Mouse (Mus musculus): ENCODE results near the gene Dgki. TPM values are rescaled to one million over a fixed set of nuclear protein-coding genes. Genes with fewer than 3 reads are reported as not detected.

Gene Dgki
- polyA plus RNA-seq, 2 experiments from 2014 or later = 0.21 TPM; not detected in 1

DNA sequence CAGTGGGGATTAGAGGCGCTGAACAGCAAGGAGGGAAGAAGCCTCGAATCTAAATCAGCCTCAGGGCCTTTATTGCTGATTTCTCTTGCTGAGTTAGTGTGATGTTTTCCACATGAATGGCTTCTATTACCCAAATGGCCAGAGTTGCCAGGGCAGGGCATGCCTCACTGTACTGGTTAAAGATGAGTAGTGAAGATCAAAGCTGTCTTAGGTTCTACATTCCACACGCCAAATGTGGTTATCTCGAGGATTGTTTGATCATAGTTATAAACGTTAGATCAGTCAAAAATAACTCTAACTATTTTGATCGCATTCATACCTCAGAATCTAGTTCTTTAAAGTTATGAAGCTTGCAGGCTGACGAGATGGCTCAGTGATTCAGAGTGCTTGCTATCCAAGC is 59.8 kb downstream of the Dgki start:
- no peak for ATAC-seq

DNA sequence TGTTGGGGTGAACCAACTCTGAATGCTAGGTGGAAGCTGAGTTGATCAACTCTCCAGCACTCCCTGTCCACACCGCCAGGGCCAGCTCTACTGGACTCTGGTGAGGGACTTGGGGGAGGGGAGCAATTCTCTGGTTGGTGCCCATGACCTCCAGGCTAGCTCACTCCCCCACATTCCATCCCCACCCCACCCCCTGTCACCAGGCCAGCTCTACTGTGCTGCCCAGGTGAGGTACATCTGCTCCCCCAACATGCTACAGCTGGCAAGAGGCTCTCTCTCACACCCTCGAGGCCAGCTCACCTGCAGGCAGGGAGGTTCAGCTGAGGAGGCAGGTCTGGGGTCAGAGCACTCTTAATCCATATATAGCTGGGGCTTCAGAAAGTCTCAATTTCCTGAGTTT is 63.1 kb downstream of the Dgki start:
- no peak for ATAC-seq

DNA sequence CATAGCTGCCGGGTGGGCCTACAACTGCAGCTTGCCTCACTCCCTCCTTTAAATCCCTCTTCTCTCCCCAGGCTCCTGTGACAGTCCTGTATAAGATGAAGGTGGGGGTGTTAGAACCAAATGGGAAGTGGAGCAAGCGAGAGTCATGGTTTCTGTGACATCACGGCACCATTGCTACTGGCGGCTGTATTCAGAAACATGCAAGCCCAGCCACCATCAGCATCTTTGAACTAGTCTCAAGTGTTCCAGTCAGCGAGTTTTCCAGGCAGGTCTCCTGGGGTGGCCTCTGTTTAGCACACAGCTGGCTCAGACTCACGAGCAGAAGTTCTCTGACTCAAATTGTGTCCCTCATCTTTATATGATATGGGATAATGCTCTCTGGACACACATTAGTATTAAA is 68.8 kb downstream of the Dgki start:
- no peak for ATAC-seq

DNA sequence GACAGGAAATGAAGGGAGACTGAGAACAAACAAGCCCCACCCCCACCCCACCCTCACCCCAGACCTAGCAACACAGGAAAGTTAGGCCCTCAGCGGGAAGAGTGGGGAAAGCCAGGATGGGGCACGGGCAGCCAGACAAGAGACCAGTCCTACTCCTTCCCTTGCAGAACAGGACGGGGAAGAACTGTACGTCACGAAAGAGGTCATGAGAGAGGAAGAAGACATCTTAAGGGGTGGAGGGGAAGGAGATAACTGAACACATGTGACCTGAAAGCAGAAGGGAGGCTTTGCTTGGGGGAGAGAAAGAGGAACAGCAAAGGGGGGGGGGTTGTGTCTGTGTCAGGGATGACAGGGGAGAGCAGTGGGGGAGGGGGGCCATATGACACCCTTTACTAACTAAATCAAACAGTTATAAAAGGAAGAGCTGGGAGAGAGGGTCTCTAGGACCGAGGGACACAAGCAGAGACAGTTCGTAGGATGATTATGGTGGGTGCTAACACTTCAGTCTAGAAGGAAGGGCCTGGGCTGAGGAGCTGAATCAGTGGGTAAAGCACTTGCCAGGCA is 77.0 kb downstream of the Dgki start:
- no peak for ATAC-seq

DNA sequence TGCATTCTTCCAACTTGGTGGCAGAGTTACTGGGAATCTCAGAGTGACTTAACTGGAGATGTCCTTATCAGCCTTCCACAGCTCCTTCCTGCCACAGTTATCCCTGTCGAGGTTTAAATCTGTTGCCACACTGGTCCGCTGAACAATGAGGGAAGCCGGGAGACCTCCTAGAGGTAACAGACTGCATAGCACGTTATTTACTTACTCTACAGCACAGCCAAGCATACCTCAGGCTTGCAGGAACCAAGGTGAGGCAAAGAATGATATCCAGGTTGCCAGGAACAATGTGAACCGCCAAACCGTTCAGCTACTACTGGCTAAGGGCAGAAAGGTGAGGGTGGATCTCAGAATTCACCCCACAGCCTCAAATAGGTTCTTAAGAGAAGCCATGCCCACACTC is 78.0 kb downstream of the Dgki start:
- no peak for ATAC-seq

DNA sequence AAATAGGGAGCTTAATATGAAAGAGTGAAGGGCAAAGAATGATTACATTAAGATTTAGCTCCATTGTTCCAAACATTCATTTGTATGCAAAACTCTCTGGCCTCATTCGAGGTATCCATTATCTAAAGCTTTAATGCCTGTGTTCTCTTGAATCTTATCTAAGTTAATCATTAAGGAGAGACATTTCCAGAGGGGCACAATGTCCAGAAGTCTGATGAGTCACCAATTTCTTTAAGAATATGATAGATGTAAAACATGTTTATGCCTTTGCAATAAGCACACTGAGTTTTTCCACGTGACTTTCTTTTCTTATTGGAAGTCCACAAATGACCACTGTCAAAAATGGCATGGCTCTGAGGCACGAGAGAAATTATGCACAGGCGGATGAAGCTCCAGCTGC is 80.9 kb downstream of the Dgki start:
- no peak for ATAC-seq

DNA sequence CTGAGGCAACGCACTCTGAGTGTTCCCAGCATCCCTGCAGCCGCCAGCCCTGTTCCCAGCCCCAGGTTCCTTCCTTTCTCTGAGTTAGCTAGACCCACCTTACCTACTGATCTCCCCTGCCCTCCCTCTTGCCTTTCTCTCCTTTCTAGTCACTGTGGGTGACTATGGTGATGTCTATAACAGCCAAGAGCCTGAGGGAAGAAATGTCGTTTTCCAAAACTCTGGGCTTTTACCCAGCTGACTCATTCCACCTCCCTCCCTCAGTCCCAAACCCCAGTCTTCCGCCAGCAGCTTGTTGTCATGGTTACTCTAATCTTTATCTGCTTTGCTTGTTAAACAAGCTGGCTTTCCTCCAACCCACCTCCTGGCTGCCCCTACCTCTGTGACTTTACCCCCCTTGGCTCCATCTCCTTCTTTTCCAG is 83.6 kb downstream of the Dgki start:
- no peak for ATAC-seq

DNA sequence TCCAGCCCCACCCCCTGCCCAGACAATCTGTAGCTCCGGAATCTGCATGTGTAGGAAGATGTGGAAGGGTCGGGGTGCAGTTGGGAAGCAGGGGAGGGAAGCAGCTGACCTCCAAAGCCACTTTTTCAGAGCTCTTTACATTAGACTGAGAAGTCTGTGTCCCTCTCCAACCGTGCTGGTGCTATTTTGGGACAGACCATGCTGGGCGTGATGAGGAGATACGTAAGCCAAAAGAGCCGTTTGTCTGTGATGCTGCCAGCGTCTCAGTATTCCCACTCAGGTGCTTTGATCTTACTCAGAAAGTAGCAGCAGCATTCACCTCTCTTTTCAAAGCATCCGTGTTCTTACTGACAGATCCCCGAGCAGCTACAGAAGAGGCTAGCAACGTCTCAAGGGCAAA is 84.3 kb downstream of the Dgki start:
- no peak for ATAC-seq

DNA sequence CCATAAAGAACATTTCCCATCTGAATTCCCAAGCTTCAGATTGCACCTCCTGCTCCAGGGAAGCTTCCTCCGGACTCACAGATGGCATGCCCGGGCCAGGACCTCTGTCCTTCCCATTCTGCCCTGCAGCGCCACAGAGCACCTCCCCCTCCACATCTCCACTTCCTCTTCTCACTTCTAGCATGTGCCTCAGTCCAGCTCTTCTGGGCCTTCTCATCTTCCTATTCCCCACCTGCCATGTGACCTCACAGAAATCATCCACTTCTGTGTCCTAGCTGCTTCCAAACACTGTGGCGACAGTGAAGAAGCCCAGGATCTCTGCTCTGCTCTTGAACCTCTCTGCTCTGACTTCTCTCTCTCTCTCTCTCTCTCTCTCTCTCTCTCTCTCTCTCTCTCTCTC is 87.1 kb downstream of the Dgki start:
- ATAC-seq = no peak

DNA sequence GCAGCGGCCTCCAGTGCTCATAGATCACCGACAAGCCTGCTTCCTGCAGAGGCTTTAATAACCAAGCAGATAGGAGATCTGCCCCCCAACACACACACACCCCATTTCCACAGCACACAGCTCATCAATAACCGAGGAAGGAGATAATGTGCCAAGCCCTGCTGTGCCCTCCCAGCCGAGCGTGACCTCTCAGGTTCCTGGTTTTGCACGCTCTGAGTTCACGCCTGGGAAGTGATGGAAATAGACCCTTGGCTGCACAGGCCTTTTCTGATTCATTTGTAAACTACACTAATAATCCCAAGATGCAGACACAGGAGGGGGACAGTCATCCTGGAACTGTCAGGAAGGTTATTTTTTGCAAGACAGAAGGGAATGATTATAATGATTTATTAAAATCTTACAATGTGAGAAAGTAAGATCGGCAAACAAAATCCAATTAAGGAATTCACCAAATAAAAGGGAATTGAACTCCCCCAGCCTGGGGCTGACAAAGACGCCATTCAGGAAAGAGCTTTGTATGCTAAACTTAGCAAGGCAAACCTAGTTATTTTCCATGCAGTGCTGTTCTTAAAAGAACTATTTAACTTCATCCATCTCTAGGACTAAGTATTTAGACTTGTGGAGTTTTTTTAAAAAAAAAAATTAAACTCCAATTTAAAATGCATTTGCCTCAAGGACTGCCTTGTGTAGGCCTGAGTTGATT is 88.3 kb downstream of the Dgki start:
- ATAC-seq = no peak

DNA sequence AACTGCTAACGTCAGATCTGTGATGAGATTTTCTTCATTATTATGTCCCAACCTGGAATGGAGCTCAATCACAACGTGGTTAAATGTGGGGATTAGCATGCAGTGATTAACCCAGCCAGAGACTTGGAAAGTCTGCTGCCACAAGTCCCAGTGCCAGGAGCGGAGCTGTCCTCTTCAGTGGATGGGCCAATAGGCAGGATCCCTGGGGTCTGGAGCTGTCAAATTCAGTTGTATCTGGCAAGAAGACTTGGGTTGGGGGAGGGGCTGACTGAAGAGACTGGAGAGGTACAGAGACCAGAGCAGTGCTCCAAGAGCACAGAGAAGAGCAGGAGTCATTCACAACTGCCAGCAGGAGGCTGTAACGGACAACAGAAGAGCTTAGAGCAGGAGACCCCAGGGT is 97.1 kb downstream of the Dgki start:
- no peak for ATAC-seq

DNA sequence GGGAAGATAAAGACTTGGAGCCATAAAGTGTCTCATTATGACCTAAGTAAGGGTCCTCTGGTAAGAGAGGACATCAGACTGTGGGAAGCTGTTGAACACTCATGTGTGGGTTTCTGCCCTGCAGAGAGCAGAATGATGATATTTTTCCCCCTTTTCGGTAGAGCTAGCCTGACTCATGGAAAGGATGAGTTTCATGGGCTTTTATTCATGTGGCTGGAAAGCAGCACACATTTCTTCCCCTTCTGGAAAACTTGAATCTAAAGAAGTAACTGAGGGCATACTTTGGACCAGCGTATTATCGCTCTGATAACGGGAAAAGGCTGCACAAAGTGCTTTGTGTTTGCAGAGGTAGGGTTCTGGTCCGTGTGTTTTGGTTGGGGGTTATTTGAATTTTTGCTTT is 99.1 kb downstream of the Dgki start:
- ATAC-seq = no peak

DNA sequence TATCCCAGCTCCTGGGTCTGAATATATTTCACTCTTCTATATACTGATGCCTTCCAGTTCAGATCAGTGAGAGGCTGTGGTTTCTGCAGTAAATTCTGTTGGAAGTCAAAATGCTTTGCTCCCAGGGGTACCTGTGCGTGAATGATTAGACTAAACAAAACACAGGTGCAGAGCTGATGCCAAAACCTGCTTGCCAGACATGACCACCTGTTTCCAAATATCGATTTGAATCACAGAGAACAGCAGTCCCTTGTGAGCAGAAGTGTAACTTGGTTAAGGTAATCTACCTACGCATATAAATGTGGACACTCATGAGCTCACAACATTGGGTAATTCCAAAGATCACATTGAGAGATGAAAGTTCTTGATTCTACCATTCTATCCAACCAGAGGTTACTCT is 100.5 kb downstream of the Dgki start:
- no peak for ATAC-seq

DNA sequence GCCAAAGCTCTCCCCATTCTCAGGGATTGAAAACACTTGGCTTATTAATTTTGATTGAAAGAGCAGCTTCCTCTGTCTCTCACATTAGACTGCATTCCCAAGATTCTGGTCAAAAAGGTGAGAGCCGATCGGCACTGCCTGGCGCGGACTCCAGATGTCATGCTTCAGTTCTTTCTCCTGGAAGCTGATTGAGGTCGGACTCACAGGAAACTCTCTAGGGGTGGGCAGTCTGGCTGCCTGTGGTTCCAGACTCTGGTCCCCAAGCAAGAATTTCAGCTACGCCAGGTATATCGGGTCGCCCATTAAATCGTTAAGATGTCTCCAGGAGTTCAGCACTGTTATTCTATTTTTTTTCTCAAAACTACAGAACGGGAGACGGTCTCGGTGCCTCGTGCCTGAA is 102.2 kb downstream of the Dgki start:
- ATAC-seq = no peak

DNA sequence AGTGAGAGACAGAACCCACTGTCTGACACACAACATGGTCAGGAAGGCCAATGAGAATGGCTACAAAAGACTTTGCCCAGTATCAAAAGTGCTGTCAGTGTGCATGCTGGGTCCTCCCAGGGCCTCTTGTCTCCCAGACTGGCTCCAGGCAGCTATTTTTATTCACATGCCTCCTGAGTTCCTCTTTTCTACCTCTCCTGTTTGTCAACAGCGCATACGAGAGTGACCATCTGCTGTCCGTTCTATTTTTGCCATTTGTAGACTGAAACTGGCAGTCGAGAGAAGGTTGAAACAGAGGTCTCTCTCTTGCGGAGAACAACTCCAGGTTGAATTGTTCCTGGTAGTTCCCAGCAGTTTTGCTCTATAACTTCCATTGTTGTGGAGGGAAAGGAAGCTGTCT is 103.1 kb downstream of the Dgki start:
- no peak for ATAC-seq

DNA sequence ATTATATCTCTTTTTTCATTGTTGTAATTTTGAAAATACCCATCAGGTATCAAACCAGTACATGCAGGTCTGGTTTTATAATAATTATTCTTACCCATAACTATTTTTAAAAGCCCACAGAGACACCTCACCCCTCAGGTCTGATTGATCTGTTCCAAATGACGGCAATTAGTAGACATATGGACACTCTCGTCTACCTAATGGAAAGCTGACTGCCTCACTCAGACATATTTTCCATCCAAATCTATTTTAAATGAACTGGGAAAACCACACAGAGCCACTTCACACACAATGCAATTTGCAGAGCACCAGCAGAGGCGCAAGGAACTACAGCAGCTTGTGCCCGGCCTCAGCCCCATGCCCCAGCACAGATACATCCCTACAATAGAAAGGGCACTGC is 104.2 kb downstream of the Dgki start:
- no peak for ATAC-seq

DNA sequence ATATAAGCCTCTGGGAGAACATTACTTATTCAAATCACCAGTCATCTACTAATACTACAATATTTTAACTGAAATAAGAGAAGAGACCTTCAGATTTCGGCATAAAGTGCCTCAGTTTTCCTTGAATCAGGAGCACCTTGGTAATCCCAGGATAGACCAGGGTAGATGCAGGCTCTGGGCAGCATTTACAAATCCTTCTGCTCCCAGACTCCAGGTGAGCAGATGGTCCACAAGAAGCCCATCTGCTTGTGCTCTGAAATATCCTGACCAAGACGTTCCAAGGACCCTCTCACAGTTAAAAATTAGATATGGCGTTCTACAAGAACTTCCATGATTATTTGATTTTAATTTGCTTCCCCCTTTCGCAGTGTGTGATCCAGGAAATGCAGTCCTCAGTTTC is 118.0 kb downstream of the Dgki start:
- no peak for ATAC-seq

DNA sequence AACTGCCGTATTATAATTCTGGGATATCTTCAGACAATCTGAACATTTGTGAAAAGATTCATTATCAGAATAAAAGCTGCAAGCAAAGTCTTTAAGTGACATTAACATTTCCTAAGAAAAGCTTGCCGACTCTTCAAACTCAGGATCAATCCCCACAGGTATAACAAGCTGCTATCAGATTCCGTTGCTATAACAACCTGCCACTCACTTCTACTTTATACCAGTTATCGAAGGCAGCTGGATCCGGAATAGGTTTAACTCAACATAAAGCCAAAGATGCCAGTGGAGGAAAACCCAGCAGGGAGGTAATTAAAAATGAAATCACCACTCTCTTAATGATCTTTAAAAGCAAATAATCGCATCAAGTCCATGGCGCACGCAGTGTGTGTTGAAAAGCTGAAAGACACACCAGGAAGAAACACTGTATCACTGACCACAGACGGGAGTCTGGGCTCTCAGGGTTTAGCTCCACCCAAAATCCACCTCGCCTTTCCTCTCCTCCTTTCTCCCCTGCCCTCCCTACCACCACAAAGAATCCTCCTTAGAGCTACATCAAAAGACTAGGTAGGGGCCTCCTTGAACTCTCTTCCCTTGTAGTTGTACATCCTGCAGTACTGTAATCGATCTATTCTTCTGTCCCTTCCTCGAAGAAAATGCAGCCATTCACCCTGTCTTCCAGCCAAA is 128.7 kb downstream of the Dgki start:
- ATAC-seq = no peak

DNA sequence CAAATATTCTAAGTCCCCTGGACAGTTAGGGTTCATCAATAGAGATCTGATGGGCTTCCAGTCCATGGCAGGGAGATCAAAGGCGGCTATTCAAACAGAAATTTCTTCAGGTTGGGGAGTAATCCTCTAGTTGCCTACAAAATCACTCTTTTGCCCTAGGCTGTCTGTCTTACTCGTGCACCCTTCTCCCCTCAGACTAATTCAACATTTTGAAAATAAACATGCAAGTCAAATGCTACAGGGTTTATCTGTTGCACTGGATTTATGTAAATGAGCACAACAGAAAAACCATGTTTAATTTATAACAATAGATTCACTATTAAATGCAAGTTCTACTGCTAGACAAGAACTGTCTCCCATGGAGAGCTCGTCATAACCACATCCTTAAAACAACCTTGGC is 141.1 kb downstream of the Dgki start:
- no peak for ATAC-seq

DNA sequence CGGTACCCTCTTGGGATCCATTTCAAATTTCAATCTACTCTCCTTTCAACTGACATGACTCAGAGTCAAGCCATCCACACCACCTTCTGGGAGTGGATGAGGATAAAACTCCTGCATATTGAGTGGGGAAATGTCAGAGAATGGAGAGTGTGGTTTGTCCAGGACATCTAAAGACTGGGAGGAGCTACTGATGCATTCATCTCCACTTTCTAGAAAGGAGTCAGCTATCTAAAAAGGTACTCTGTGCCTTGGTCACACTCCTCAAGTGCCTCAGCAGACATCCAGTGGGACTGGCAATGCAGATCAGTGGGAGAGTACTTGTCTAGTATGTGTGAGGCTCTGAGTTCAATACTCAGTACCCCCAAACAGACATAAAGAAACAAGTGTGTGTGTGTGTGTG is 145.9 kb downstream of the Dgki start:
- no peak for ATAC-seq

DNA sequence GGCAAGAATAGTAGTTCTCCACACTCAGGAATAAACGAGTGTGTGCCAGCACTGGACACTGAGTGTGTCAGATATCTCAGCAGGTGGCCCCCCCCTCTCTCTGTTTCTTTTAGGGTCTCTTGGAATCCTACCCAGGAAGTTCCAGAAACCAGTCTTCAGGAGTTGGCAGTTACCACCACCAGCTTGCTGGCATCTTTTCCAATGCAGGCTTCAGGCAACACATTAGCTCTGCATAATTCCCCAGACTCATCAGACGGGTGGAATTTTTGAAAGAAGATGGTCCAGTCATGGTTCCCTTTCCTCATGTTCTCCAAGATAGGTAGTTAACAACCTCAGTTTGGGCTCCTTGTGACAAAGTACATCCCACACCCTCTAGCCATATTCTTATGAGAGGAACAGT is 149.5 kb downstream of the Dgki start:
- no peak for ATAC-seq

DNA sequence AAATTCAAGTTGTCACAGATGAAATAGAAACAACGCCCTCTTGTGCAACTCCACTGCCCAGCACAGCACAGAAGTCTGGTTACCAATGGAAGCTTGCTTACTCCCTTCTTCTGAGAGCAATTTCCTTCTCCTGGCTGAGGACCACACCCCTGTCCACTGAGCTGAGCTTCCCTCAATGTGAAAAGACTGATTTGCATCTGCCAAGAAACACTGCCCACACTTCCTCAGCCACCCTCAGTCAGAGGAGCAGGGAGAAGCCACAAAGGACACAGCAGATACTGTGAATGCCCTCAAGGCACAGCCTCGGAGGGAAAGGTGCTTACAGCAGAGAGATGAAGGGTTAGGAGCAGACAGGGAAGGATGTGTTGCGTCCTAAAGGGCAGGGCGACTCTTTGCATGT is 149.9 kb downstream of the Dgki start:
- no peak for ATAC-seq

DNA sequence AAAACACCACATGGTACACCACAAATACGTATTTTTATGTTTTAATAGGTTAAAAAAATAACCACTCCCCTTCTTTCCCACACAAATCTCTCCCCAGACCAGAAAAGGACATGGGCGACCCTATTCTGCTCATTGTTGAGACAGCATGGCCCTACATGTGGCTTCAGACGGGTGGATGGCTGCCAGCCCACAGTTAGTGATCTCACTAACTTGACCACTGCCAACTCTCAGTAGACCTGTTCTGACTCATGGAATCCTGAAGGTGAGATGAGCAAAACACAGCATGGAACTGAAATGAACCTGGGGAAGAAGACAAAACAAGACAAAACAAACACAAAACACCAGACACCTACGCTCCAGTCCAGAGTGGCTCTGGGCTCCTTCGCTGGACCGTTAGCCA is 150.8 kb downstream of the Dgki start:
- ATAC-seq = no peak

DNA sequence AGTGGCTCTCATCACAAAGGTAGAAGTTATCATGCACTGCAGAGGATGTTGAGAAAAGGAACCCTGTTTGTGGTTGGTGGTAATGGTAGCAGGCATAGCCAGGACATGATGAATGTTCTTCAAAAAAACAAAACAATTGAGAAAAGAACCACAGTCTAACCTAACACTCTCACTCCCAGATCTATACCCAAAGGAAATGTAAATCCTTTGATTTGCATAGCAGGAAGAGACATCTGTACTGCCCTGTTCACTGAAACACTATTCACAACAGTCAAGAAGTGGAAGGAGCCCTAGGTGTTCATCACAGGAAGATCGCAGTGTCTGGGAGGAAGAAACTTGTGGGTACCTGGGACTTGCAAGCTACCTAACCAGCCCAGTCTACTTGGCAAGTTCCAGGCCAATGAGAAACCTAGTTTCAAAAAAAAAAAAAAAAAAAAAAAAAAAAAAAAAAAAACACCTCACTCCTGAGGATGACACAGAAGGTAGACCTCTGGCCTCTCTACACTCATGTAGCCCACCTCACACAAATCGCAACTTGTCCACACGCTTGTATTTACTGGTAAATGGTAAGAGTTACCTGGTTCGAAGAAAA is 152.5 kb downstream of the Dgki start:
- ATAC-seq = no peak
